Mouse (Mus musculus): ENCODE measurements around the gene Tcf3. TPM values are rescaled to one million over a fixed set of nuclear protein-coding genes. Genes with fewer than 3 reads are reported as not detected.

Tcf3 gene
- polyA plus RNA-seq, 2 experiments: 41.9 to 54.7 TPM

- 43% methylated on average over 10 of the region's 10 CpGs for WGBS (ENCODE audit: insufficient replicate concordance)
- H3K4me3 ChIP-seq (ENCODE audit: insufficient read depth in 1 of 2, low read depth in 2 of 2, low read length in 2 of 2): peak overlapping the region; percentile 79 to 85
- DNase-seq (ENCODE audit: low read depth in 3 of 3, low spot score in 3 of 3) (no peak), ATAC-seq (ENCODE audit: insufficient read depth) (no peak)
- H3K36me3 ChIP-seq (replicated peaks; ENCODE audit: control insufficient read depth, insufficient read depth, low read depth): peaks cover 29% of the 10 kb centered on the region
- no peaks in the 10 kb centered on the region for H3K9me3 ChIP-seq (ENCODE audit: control insufficient read depth, low read length)
- no peaks in the 10 kb centered on the region for H3K27me3 ChIP-seq (ENCODE audit: control insufficient read depth, insufficient read depth, low read length)
- H3K9ac ChIP-seq (replicated peaks): peak overlapping the region; percentile 74
- TF ChIP-seq CTCF (IDR thresholded peaks at IDR 0.05; ENCODE audit: low read depth) (peak; percentile 72), EP300 (IDR thresholded peaks at IDR 0.05; ENCODE audit: low read depth) (no peak)
- H3K4me1 ChIP-seq (replicated peaks; ENCODE audit: control insufficient read depth in 2 of 2, insufficient read depth in 2 of 2, low read length in 1 of 2): peaks cover 16 to 20% of the 10 kb centered on the region in 2 experiments
- H3K4me2 ChIP-seq (ENCODE audit: low read depth): peak overlapping the region; percentile 92
- no peak overlapping the region for H3K27ac ChIP-seq
These were observed 27.8 kb downstream of the Tcf3 start for GRCm38 (mm10) chr10:80405481-80406173.

DNA sequence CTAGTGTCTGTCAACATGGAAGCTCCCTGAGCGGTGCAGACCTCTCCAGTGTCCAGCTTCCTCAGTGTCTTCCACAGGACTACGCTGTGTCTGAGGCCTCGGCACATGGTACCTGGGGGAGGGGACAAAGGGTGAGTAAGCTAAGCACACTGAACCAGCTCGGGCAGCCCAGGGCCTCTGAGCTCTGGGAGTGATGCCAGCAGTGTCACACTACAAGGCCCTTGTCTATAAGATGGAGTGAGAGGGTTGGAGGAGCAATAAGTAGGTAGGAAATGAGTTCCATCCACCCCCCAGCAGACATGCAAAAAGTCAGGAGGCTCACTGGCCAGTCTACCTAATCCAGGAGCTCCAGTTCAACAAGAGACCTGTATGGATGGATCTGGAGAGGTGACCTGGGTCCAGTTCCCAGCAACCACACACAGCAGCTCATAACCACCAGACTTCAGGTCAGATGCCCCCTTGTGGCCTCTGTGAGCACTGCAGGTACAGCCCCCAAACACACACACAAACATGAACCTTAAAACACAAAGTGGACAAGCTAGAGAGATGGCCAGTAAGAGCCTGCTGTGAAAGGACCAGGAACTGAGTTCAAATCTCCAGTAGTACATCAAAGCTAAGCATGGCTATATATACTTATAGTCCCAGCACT lies 30.3 kb downstream of the Tcf3 start:
- Histone ChIP-seq H3K4me3 (ENCODE audit: insufficient read depth in 1 of 2, low read depth in 2 of 2, low read length in 2 of 2) (no peak overlapping the region), H3K4me2 (ENCODE audit: low read depth) (no peak overlapping the region), H3K4me1 (replicated peaks; ENCODE audit: control insufficient read depth in 2 of 2, insufficient read depth in 2 of 2, low read length in 1 of 2) (peaks cover 23 to 26% of the 10 kb centered on the region in 2 experiments), H3K27ac (no peak overlapping the region), H3K9me3 (ENCODE audit: control insufficient read depth, low read length) (no peaks in the 10 kb centered on the region), H3K36me3 (replicated peaks; ENCODE audit: control insufficient read depth, insufficient read depth, low read depth) (peaks cover 19% of the 10 kb centered on the region), H3K9ac (replicated peaks) (no peak overlapping the region), H3K27me3 (ENCODE audit: control insufficient read depth, insufficient read depth, low read length) (no peaks in the 10 kb centered on the region)
- ATAC-seq (ENCODE audit: insufficient read depth): no peak
- no peak for TF ChIP-seq EP300 (IDR thresholded peaks at IDR 0.05; ENCODE audit: low read depth)
- peak; percentile 87 for TF ChIP-seq CTCF (IDR thresholded peaks at IDR 0.05; ENCODE audit: low read depth)
- 82% methylated on average over 4 of the region's 4 CpGs for WGBS (ENCODE audit: insufficient replicate concordance)
- no peak for DNase-seq (ENCODE audit: low read depth in 3 of 3, low spot score in 3 of 3)

GRCm38 (mm10) chr10:80400704-80401161 lies 32.7 kb downstream of the Tcf3 start:
- Histone ChIP-seq H3K4me2 (ENCODE audit: low read depth) (peak overlapping the region; percentile 91), H3K9ac (replicated peaks) (peak overlapping the region; percentile 82), H3K36me3 (replicated peaks; ENCODE audit: control insufficient read depth, insufficient read depth, low read depth) (peaks cover 19% of the 10 kb centered on the region), H3K4me3 (ENCODE audit: insufficient read depth in 1 of 2, low read depth in 2 of 2, low read length in 2 of 2) (peak overlapping the region in 1 of 2 experiments; percentile 90; a peak in 1 of 4 replicates), H3K9me3 (ENCODE audit: control insufficient read depth, low read length) (no peaks in the 10 kb centered on the region), H3K4me1 (replicated peaks; ENCODE audit: control insufficient read depth in 2 of 2, insufficient read depth in 2 of 2, low read length in 1 of 2) (peaks cover 24 to 27% of the 10 kb centered on the region in 2 experiments), H3K27me3 (ENCODE audit: control insufficient read depth, insufficient read depth, low read length) (no peaks in the 10 kb centered on the region), H3K27ac (peak overlapping the region; percentile 76)
- DNase-seq (ENCODE audit: low read depth in 3 of 3, low spot score in 3 of 3): no peak
- no peak for ATAC-seq (ENCODE audit: insufficient read depth)
- WGBS (ENCODE audit: insufficient replicate concordance): 54% methylated on average over 4 of the region's 4 CpGs
- TF ChIP-seq EP300 (IDR thresholded peaks at IDR 0.05; ENCODE audit: low read depth): no peak
- TF ChIP-seq CTCF (IDR thresholded peaks at IDR 0.05; ENCODE audit: low read depth): no peak

DNA sequence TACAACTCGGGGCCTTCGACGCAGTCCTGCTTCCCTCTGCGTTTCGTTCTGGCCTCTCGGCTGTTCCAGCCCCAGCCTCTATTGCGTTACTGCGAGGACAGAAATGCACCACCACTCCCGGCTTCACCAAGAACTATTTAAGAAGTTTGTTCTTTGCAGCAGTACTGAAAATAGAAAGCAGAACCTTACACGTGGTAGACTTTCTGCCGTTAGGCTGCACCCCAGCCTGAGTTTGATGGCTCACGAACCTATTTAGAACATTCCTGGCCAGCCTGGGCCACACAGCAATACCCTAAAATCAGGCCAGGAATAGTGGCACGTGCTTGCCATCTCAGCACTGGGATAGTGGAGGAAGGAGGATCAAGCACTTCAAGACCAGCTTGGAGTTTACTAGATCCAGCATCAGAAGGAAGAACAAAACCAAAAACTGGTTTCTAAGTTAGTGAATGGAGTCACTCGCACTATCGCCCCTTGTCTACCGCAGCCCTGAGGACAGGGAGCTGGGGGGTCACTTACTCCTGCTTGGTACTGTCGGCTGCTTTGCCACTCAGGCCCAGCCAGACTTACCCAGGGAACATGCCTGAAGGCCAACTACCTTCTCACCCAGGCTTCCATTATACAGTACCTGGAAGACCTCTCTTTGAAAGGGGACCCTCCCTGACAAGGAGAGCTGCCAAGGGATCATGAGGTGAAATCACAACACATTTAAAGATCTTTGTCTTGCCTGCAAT lies 33.3 kb downstream of the Tcf3 start:
- Histone ChIP-seq H3K9me3 (ENCODE audit: control insufficient read depth, low read length) (no peaks in the 10 kb centered on the region), H3K4me1 (replicated peaks; ENCODE audit: control insufficient read depth in 2 of 2, insufficient read depth in 2 of 2, low read length in 1 of 2) (peaks cover 18 to 21% of the 10 kb centered on the region in 2 experiments), H3K4me2 (ENCODE audit: low read depth) (peak overlapping the region; percentile 91), H3K27ac (peak overlapping the region; percentile 76), H3K9ac (replicated peaks) (peak overlapping the region; percentile 82), H3K4me3 (ENCODE audit: insufficient read depth in 1 of 2, low read depth in 2 of 2, low read length in 2 of 2) (peak overlapping the region; percentile 62 to 90), H3K36me3 (replicated peaks; ENCODE audit: control insufficient read depth, insufficient read depth, low read depth) (peaks cover 22% of the 10 kb centered on the region), H3K27me3 (ENCODE audit: control insufficient read depth, insufficient read depth, low read length) (no peaks in the 10 kb centered on the region)
- TF ChIP-seq CTCF (IDR thresholded peaks at IDR 0.05; ENCODE audit: low read depth): no peak
- TF ChIP-seq EP300 (IDR thresholded peaks at IDR 0.05; ENCODE audit: low read depth): no peak
- DNase-seq (ENCODE audit: low read depth in 3 of 3, low spot score in 3 of 3) (no peak), ATAC-seq (ENCODE audit: insufficient read depth) (no peak)
- 12% methylated on average over 17 of the region's 17 CpGs for WGBS (ENCODE audit: insufficient replicate concordance)

Data from liver, embryonic 14.5 days (tissue).